Mouse (Mus musculus) heart, adult 2 months (tissue): ENCODE results near the gene Rps27l. TPM values are rescaled to one million over a fixed set of nuclear protein-coding genes. Genes with fewer than 3 reads are reported as not detected.
A peak's percentile ranks its signal among the peaks of the same experiment; 100 is the strongest.

Experiments used
- DNase-seq, 2 experiments: peaks; one replicate each; pipeline ENCODE4 v3.0.0; 2021
- H3K27ac ChIP-seq: fragments of 200-600 bp; 2 replicates; pipeline ENCODE4 v1.8.1; 2022
- H3K27me3 ChIP-seq: fragments of 200-500 bp; 2 replicates; pipeline ENCODE4 v1.6.1; 2012; ENCODE audit warnings: mild to moderate bottlenecking, low read length, inconsistent platforms, mixed read lengths; ENCODE audit not compliant: control insufficient read depth, insufficient read depth
- H3K36me3 ChIP-seq: fragments of 200-500 bp; 2 replicates; pipeline ENCODE4 v1.6.1; 2012; ENCODE audit warnings: low read length, inconsistent platforms; ENCODE audit not compliant: control insufficient read depth, insufficient read depth
- H3K4me1 ChIP-seq: fragments of 200-500 bp; 2 replicates; pipeline ENCODE4 v1.6.1; 2011; ENCODE audit warnings: low read length; ENCODE audit not compliant: control insufficient read depth, insufficient read depth
- H3K4me3 ChIP-seq: fragments of 200-600 bp; 2 replicates; pipeline ENCODE4 v1.8.1; 2022
- H3K79me2 ChIP-seq: fragments of 200-500 bp; replicated peaks from 2 replicates; pipeline ENCODE4 v1.6.1; 2012; ENCODE audit warnings: mild to moderate bottlenecking, inconsistent platforms, low read length, moderate library complexity, mixed read lengths; ENCODE audit not compliant: control insufficient read depth, insufficient read depth
- H3K9ac ChIP-seq: fragments of 200-500 bp; 2 replicates; pipeline ENCODE4 v1.6.1; 2012; ENCODE audit warnings: low read depth, mild to moderate bottlenecking, control low read depth, inconsistent platforms, low read length, mixed read lengths
- CTCF ChIP-seq: fragments of 200-600 bp; IDR thresholded peaks from 2 replicates; pipeline ENCODE4 v1.8.1; 2022; ENCODE audit warnings: antibody characterized with exemption, mild to moderate bottlenecking, moderate library complexity
- EP300 ChIP-seq: fragments of 200-500 bp; IDR thresholded peaks from 2 replicates; pipeline ENCODE4 v1.6.1; 2011; ENCODE audit warnings: low read depth, low read length, control low read depth; ENCODE audit not compliant: insufficient read depth
- POLR2A ChIP-seq: fragments of 200-500 bp; IDR thresholded peaks from 2 replicates; pipeline ENCODE4 v1.6.1; 2011; ENCODE audit warnings: mild to moderate bottlenecking, low read depth, low read length, control low read depth; ENCODE audit not compliant: insufficient read depth
- WGBS: fragments of 180-500 bp; shearing (Covaris S2); methylation state at CpG from one replicate; pipeline ENCODE4 v1.1.7; 2018; 5-methylcytosine and 5-hydroxymethylcytosine counted together
- intact Hi-C: fragments of 180-260 bp; cut with DNase I; formaldehyde crosslinking; loops from one replicate; pipeline ENCODE4 v1.15.1; 2025
- polyA plus RNA-seq: library from polyadenylated mRNA; depleted of rRNA; stranded (reverse); fragments of >200 nt; gene quantifications from 2 replicates; pipeline ENCODE4 v1.2.3, GENCODE M21; 2012
- total RNA-seq, 2 experiments: library from RNA; stranded (reverse); gene quantifications; 2 replicates each; pipeline ENCODE4 v1.2.3; 2021

Gene Rps27l
- total and polyA plus RNA-seq, 3 experiments = 53.5 to 180 (median 157) TPM

- TF ChIP-seq POLR2A (no peak), CTCF (no peak), EP300 (no peak)
- H3K27me3 ChIP-seq = no peaks in the 10 kb centered on the region
- H3K79me2 ChIP-seq = no peaks in the 10 kb centered on the region
- no peak overlapping the region for H3K27ac ChIP-seq
- no peak overlapping the region for H3K4me3 ChIP-seq
- WGBS = 84% methylated on average over 1 of the region's 1 CpGs
- H3K4me1 ChIP-seq = no peaks in the 10 kb centered on the region
- intact Hi-C loops = no loop called here
- no peak overlapping the region for H3K9ac ChIP-seq
- H3K36me3 ChIP-seq = no peaks in the 10 kb centered on the region
- peak in 1 of 2 experiments; percentile 20 for DNase-seq
Observed at GRCm38 (mm10) chr9:66977982-66978381, 32.1 kb downstream of the Rps27l start.

- 70% methylated on average over 1 of the region's 1 CpGs for WGBS
- H3K27me3 ChIP-seq = no peaks in the 10 kb centered on the region
- no peak for DNase-seq
- no peaks in the 10 kb centered on the region for H3K79me2 ChIP-seq
- H3K9ac ChIP-seq = no peak overlapping the region
- no peaks in the 10 kb centered on the region for H3K36me3 ChIP-seq
- H3K27ac ChIP-seq = no peak overlapping the region
- H3K4me1 ChIP-seq = no peaks in the 10 kb centered on the region
- no peak overlapping the region for H3K4me3 ChIP-seq
- TF ChIP-seq POLR2A = no peak
- peak; percentile 14; the same call in 1 of the 2 replicates for TF ChIP-seq CTCF
- no peak for TF ChIP-seq EP300
- intact Hi-C loops = no loop called here
Observed at GRCm38 (mm10) chr9:66978468-66978867, 32.6 kb downstream of the Rps27l start.

- Histone ChIP-seq H3K4me1 (no peaks in the 10 kb centered on the region), H3K4me3 (no peak overlapping the region), H3K27me3 (no peaks in the 10 kb centered on the region), H3K36me3 (no peaks in the 10 kb centered on the region), H3K9ac (no peak overlapping the region), H3K79me2 (no peaks in the 10 kb centered on the region), H3K27ac (no peak overlapping the region)
- no peak for TF ChIP-seq POLR2A
- TF ChIP-seq CTCF = peak; percentile 82
- no peak for TF ChIP-seq EP300
- WGBS = 9% methylated on average over 5 of the region's 5 CpGs
- intact Hi-C loops = no loop called here
- DNase-seq = peak; percentile 48 to 70
Observed at GRCm38 (mm10) chr9:66980458-66980857, 34.6 kb downstream of the Rps27l start.

GRCm38 (mm10) chr9:66982085-66982484 lies 36.2 kb downstream of the Rps27l start:
- no peak overlapping the region for H3K9ac ChIP-seq
- no peaks in the 10 kb centered on the region for H3K79me2 ChIP-seq
- no peaks in the 10 kb centered on the region for H3K27me3 ChIP-seq
- H3K4me3 ChIP-seq = no peak overlapping the region
- no peaks in the 10 kb centered on the region for H3K4me1 ChIP-seq
- no peak for DNase-seq
- 80% methylated on average over 7 of the region's 7 CpGs for WGBS
- intact Hi-C loops = no loop called here
- H3K36me3 ChIP-seq = no peaks in the 10 kb centered on the region
- H3K27ac ChIP-seq = no peak overlapping the region
- TF ChIP-seq CTCF (no peak), EP300 (no peak), POLR2A (no peak)

- 58% methylated on average over 7 of the region's 7 CpGs for whole genome bisulfite sequencing
Observed at GRCm38 (mm10) chr9:66985377-66985776, 39.5 kb downstream of the Rps27l start.

GRCm38 (mm10) chr9:66988198-66988887 lies 42.5 kb downstream of the Rps27l start:
- no peaks in the 10 kb centered on the region for H3K79me2 ChIP-seq

More at GRCm38 (mm10) chr9:66985377-66985776, 39.5 kb downstream of the Rps27l start:
- no peak overlapping the region for H3K4me3 ChIP-seq
- intact Hi-C loops = no loop called here
- H3K27me3 ChIP-seq = no peaks in the 10 kb centered on the region
- H3K9ac ChIP-seq = no peak overlapping the region
- H3K79me2 ChIP-seq = no peaks in the 10 kb centered on the region
- TF ChIP-seq POLR2A (no peak), EP300 (no peak), CTCF (no peak)
- no peak overlapping the region for H3K27ac ChIP-seq
- no peaks in the 10 kb centered on the region for H3K4me1 ChIP-seq
- no peak for DNase-seq
- H3K36me3 ChIP-seq = no peaks in the 10 kb centered on the region

More at GRCm38 (mm10) chr9:66988198-66988887, 42.5 kb downstream of the Rps27l start:
- TF ChIP-seq EP300 (no peak), POLR2A (no peak), CTCF (no peak)
- Histone ChIP-seq H3K27me3 (no peaks in the 10 kb centered on the region), H3K4me1 (no peaks in the 10 kb centered on the region), H3K4me3 (no peak overlapping the region), H3K27ac (no peak overlapping the region), H3K9ac (no peak overlapping the region), H3K36me3 (no peaks in the 10 kb centered on the region)
- intact Hi-C loops = no loop called here
- DNase-seq = no peak
- WGBS = 60% methylated on average over 11 of the region's 11 CpGs
